17 mouse cellular contexts compared by ENCODE assay signal in genomic region chr3:124241734-124242006, GRCm38 (mm10).
"Had no signal": no experiment of that assay in that cellular context is flagged by ENCODE, and none has a peak within 500 bp of the region (broad histone marks: within the 10 kb centered on the region; RNA-seq: fewer than 3 reads in every experiment).

No protein-coding gene starts in this region.

- H3K36me3 ChIP-seq: liver, embryonic 12.5 days; midbrain, embryonic 13.5 days; midbrain, embryonic 15.5 days; stomach, embryonic 15.5 days had no signal

- H3K27ac ChIP-seq: liver, embryonic 12.5 days; liver, embryonic 14.5 days; macrophage; midbrain, embryonic 13.5 days; midbrain, embryonic 15.5 days; stomach, embryonic 15.5 days; stomach, postnatal 0 days had no signal

- H3K9ac ChIP-seq: liver, embryonic 12.5 days; liver, embryonic 14.5 days; lung, embryonic 14.5 days; midbrain, embryonic 13.5 days; midbrain, embryonic 15.5 days; stomach, embryonic 15.5 days had no signal

- ATAC-seq: liver, embryonic 12.5 days; midbrain, embryonic 13.5 days; midbrain, embryonic 15.5 days had no signal

- H3K27me3 ChIP-seq: liver, embryonic 12.5 days; megakaryocyte, embryonic 14.5 days; midbrain, embryonic 13.5 days; midbrain, embryonic 15.5 days; stomach, embryonic 15.5 days had no signal

- H3K4me3 ChIP-seq: liver, embryonic 12.5 days; megakaryocyte, embryonic 14.5 days; midbrain, embryonic 13.5 days; midbrain, embryonic 15.5 days; stomach, embryonic 15.5 days had no signal

- H3K4me2 ChIP-seq: liver, embryonic 12.5 days; lung, embryonic 14.5 days; midbrain, embryonic 11.5 days; midbrain, embryonic 13.5 days; midbrain, embryonic 15.5 days; stomach, embryonic 15.5 days had no signal

- H3K4me1 ChIP-seq: liver, embryonic 12.5 days; megakaryocyte, embryonic 14.5 days; midbrain, embryonic 13.5 days; midbrain, embryonic 15.5 days; stomach, embryonic 15.5 days had no signal

- DNase-seq: lung, adult 18-20 months; lung, embryonic 14.5 days; lung, postnatal 10 days; lung, postnatal 36 days; right cerebral cortex, postnatal 14 days; thymus, adult 2 months; thymus, postnatal 25 days; thymus, postnatal 4 days had no signal

- H3K9me3 ChIP-seq: liver, embryonic 12.5 days; megakaryocyte, embryonic 14.5 days; midbrain, embryonic 13.5 days; midbrain, embryonic 15.5 days; stomach, embryonic 15.5 days had no signal
